Mouse (Mus musculus) left cerebral cortex, adult 9 months (tissue): ENCODE results near the gene Kat2a.
A peak's percentile ranks its signal among the peaks of the same experiment; 100 is the strongest.

Experiments
- DNase-seq, 2 experiments: peaks; one replicate each; pipeline ENCODE4 v3.0.0; 2022; ENCODE audit warnings: low spot score in 2 of 2

Kat2a gene

GRCm38 (mm10) chr11:100735954-100736745 lies 23.9 kb upstream of the Kat2a start:
- no peak for DNase-seq

GRCm38 (mm10) chr11:100735134-100735865 lies 23.0 kb upstream of the Kat2a start:
- no peak for DNase-seq

- no peak for DNase-seq
Observed at GRCm38 (mm10) chr11:100730477-100731205, 18.4 kb upstream of the Kat2a start.

GRCm38 (mm10) chr11:100729976-100730375 lies 17.7 kb upstream of the Kat2a start:
- DNase-seq: no peak

GRCm38 (mm10) chr11:100728601-100729000 lies 16.3 kb upstream of the Kat2a start:
- no peak for DNase-seq

GRCm38 (mm10) chr11:100727201-100727600 lies 14.9 kb upstream of the Kat2a start:
- no peak for DNase-seq

- DNase-seq: no peak
Observed at GRCm38 (mm10) chr11:100724919-100725512, 12.8 kb upstream of the Kat2a start.

- no peak for DNase-seq
Observed at GRCm38 (mm10) chr11:100722493-100723028, 10.3 kb upstream of the Kat2a start.

- DNase-seq: no peak
Observed at GRCm38 (mm10) chr11:100721776-100722492, 9.7 kb upstream of the Kat2a start.

GRCm38 (mm10) chr11:100721254-100721653 lies 9.0 kb upstream of the Kat2a start:
- no peak for DNase-seq

GRCm38 (mm10) chr11:100720345-100720744 lies 8.1 kb upstream of the Kat2a start:
- no peak for DNase-seq

GRCm38 (mm10) chr11:100719893-100720292 lies 7.6 kb upstream of the Kat2a start:
- DNase-seq: no peak

- DNase-seq: no peak
Observed at GRCm38 (mm10) chr11:100719312-100719711, 7.0 kb upstream of the Kat2a start.

GRCm38 (mm10) chr11:100718866-100719265 lies 6.6 kb upstream of the Kat2a start:
- DNase-seq: no peak

- DNase-seq: no peak
Observed at GRCm38 (mm10) chr11:100718462-100718861, 6.2 kb upstream of the Kat2a start.

- no peak for DNase-seq
Observed at GRCm38 (mm10) chr11:100716649-100717048, 4.4 kb upstream of the Kat2a start.

GRCm38 (mm10) chr11:100714948-100715347 lies 2.7 kb upstream of the Kat2a start:
- DNase-seq: no peak

- peak in 1 of 2 experiments; percentile 88 for DNase-seq
Observed at GRCm38 (mm10) chr11:100714534-100714915, 2.3 kb upstream of the Kat2a start.

- no peak for DNase-seq
Observed at GRCm38 (mm10) chr11:100713735-100714533, 1.7 kb upstream of the Kat2a start, which contains the start of gene Hspb9. Gene Hspb9, plus strand, starts transcription at chr11:100713850.

GRCm38 (mm10) chr11:100713174-100713573 lies 909 bp upstream of the Kat2a start:
- no peak for DNase-seq
